Mouse (Mus musculus) testis, postnatal 10 days (tissue): ENCODE results near the gene Ago3.

ENCODE experiments used
- DNase-seq: peaks from one replicate; pipeline ENCODE4 v3.0.0; 2021; ENCODE audit warnings: low spot score

Gene Ago3

DNA sequence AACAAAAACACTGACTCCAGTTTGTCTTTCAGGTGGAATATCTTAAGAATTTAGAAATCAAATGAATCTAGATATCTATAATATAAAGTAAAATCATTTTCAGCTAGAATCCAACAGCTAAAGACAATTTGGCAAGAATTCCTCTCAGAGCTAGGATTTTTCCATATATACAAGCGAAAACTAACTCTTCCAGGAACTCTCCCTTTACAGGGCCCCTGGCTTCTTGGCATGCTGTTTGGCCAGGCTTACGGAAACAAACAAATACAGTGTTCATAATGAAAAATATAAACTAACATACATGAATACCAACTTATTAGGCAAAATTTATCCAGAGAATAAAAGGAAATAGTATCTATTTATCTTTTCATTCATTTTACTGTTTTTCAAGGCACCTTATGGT lies 5.5 kb downstream of the Ago3 start:
- no peak for DNase-seq

DNA sequence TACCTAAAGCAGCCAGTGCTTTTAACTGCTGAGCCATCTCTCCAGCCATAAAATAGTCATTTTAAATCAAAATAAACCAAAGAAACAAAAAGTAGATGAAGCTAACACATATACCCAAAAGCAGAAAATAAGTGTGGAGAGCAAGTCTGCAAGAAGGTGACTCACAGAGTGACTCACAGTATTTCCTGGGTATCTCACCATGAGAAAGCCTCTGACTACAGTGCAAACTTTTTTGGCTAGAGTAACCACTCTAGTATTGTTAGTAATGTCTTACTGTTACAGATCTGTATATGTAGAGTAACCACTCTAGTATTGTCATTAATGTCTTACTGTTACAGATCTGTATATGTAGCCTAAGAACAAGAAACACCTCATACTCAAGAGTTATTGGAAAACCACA lies 13.6 kb downstream of the Ago3 start:
- no peak for DNase-seq

GRCm38 (mm10) chr4:126412526-126412925 lies 16.8 kb downstream of the Ago3 start:
- DNase-seq, result no peak

DNA sequence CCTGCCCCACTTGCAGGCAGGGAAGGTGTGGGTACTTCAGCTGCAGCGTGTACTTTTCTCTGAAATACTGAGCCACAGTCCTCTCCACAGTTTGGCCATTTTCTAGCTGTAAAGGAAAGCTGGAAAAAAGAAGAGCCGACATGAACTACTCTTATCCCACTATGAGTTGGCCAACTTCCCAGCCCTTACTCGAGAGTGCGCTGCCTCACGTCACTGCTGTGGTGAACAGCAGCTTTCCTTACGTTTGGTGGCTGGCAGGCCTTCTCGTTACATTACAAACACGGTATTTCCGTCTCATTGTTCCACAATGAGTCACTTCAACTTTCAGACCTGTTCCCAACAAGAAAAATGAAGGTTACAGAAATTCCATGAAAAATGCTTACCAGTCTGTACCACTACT lies 57.9 kb downstream of the Ago3 start:
- no peak for DNase-seq

- no peak for DNase-seq
Measured at GRCm38 (mm10) chr4:126360069-126360468, 69.3 kb downstream of the Ago3 start.

- no peak for DNase-seq
Measured at GRCm38 (mm10) chr4:126343451-126343850, 85.9 kb downstream of the Ago3 start.

DNA sequence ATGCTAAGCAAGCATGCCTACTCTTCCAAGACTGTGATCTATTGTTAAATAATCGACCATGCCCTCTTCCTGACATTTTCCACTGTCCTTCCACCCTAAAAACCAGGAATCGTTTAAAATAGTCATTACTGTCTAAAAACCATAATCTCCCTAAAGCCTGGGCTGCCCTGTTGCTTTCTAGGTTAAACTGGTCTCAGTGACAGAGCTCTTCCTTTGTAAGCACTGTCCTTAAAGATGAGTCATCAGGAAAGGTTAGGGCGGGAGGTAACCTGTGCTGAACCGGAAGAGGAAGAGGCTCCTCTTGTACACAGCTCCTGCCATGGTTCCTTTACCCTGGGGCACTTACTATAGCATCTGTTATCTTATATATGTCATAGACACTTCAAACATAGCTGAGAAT lies 89.9 kb downstream of the Ago3 start:
- no peak for DNase-seq

DNA sequence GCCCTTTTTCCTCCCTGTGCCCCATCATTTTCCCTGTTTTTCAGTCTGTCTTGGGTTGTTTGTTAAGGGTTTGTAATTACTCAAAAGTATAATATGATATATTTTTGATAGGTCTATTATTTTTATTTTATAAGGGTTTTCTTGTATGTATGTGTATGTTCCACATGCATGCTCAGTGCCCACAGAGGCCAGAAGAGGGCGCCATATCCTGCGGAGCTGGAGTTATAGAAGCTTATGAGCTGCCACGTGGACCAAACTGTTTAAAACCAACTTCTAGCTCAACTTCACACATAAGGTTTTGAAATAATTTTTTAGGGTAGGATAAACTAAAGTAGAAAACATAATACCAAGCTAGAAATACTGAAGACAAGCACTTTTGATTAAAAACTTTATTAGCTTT lies 97.0 kb downstream of the Ago3 start:
- peak; percentile 46 for DNase-seq

DNA sequence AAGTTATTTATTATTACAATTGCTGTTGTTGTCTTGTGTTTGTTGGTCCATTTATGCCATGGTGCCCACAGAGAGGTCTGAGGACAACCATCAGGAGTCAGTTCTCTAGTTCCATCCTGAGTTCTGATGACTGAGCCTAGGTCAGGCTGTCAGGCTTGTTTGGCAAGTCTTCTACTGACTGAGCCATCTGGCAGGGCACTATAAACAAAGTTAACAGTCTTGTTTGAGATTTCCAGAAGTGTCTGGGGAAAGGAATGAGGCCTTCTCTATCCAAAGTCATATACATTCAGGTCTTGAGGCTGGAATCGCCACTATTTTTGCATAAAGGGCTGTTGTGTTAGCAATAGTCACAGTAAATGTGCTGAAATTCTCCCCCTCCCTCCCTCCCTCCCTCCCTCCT lies 97.6 kb downstream of the Ago3 start:
- DNase-seq, result no peak

DNA sequence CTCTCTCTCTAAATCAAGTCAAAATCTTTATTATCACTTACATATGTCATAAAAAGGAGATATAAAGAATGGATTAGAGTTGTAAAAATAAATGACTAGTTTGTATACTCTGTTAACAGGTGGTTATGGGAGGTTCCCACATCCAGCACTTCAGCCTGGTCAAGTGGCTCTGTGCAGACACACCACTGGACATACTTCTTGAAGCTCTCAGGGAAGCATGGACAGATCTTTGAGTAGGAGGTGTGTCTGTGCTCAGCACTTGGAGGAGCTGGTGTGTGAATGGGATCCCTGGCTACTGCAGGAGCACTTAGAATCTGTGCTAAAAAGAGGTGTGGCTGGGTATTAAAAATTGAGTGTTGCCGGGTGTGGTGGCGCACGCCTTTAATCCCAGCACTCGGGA lies 99.1 kb downstream of the Ago3 start:
- no peak for DNase-seq

DNA sequence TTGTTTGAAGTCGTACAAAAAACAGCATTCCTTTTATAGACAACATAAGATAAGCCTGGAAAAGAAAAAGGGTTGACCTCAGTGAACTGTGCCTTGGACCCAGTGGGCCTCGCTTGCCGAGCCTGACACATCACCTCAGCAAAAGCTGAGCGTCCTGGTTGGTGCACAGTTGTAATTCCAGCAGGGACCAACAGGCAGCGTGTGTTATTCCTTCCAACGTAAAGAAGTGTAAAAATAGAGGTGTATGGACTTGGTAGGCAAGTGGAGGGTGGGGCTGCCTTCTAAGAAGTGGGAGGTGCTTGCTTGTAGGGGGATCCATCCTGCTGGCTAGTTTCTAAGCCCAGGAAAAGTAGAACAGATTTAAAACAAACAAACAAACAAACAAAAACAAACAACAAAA lies 103.3 kb downstream of the Ago3 start:
- DNase-seq, result peak; percentile 41

DNA sequence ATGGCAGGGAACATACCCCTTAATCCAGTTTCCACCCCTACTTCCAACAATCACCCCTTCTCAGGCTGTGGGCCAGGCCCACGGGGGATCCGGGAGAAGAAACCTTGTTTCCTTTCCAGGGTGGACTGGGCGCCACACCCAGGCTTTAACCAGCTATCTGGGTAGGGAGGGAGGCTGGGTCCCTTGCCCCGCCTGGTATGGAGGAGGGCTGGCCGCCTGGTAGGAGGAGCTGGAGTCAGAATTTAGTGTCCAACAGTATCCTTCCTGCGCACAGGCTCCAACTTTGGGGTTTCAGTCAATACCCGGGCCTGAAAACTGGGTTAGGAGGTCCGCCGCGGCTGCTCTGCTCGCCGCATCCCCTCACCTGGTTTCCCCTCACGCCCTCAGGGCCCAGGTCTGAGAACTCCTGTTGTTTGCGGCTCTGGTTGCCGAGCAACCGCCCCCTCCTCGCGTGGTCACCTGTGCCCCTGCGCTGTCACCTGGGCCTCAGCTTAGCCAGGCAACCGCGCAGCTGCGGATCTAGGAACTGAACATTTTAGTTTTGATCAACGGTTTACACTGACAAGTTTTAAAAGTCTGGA lies 104.0 kb downstream of the Ago3 start, which contains the start of gene Tekt2:
Gene Tekt2 (minus strand): TSS at position 408 of the 581 bp plus-strand sequence.
- peak; percentile 64 for DNase-seq

GRCm38 (mm10) chr4:126324861-126325260 lies 104.5 kb downstream of the Ago3 start:
- peak; percentile 47 for DNase-seq

GRCm38 (mm10) chr4:126322646-126323045 lies 106.7 kb downstream of the Ago3 start:
- no peak for DNase-seq

- no peak for DNase-seq
Measured at GRCm38 (mm10) chr4:126321854-126322511, 107.4 kb downstream of the Ago3 start.

- peak; percentile 100 for DNase-seq
Measured at GRCm38 (mm10) chr4:126321111-126321853, 108.1 kb downstream of the Ago3 start, which contains the start of gene Adprhl2. TSS of gene Adprhl2 (minus strand) at chr4:126321703.

DNA sequence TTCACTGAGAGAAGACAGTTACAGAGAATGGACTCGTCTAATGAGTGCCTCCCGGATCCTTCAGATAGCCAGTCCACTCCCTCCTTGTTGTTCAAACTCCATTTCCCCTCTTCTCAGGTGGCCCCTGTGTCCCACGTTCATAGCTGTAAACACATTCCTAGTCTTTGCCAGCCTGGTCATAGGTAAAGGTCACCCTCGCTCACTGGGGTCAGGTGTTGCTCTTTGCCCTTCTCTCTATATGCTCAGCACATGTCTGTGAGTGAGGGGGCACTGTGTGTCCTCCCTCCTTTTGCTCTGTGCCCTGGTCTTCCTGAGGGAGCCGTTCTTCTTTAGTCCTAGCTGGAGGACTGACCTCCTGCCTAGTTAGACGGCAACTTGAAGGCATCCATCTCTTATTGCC lies 109.5 kb downstream of the Ago3 start:
- no peak for DNase-seq

DNA sequence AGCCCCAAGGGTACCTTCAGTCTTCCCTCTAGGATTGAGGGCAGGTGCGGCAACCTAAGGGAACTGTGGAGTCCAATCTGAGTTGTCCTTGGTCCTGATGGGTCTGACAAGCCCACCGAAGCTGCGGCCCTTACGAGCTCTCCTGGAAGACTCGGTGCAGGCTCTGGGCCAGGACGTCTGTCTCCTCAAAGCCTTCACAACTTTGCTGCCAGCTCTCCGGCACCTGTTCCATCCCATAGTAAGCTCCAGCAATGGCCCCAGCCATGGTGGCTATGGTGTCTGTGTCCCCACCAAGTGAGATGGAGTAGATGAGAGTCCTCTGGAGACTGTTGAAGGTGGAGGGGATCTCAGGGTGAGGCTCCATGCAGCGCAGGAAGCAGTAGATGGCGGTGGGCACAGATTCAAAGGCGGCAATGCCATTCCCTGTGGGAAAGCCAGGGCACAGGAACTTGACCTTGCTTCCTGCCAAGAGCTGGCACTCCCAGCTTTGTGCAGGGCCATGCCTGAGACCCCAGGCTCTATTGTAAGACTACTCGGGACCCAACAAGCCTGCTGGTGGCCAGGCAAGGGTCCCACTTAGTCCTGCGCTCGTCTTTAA lies 112.8 kb downstream of the Ago3 start:
- DNase-seq, result no peak

DNA sequence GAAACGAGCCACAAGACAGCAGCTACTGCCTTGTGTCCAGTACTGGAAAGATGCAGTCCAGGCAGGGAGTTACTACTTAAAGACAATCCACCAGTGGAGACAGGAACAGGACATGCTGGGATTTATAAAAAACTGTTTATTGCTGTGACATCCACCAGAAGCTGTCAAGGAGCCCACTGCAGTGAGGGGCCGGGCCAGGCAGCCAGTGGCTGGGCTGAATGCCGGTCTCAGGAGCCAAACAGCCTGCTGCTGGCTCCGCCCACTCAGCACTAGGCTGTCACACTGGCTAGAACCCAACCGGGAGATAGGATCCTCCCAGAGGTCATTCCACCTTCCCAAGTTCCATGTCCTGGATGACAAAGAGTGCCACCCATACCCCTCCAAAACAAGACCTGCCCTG lies 113.4 kb downstream of the Ago3 start:
- DNase-seq, result no peak

- no peak for DNase-seq
Measured at GRCm38 (mm10) chr4:126314393-126314792, 115.0 kb downstream of the Ago3 start.

GRCm38 (mm10) chr4:126313202-126313601 lies 116.2 kb downstream of the Ago3 start:
- no peak for DNase-seq

DNA sequence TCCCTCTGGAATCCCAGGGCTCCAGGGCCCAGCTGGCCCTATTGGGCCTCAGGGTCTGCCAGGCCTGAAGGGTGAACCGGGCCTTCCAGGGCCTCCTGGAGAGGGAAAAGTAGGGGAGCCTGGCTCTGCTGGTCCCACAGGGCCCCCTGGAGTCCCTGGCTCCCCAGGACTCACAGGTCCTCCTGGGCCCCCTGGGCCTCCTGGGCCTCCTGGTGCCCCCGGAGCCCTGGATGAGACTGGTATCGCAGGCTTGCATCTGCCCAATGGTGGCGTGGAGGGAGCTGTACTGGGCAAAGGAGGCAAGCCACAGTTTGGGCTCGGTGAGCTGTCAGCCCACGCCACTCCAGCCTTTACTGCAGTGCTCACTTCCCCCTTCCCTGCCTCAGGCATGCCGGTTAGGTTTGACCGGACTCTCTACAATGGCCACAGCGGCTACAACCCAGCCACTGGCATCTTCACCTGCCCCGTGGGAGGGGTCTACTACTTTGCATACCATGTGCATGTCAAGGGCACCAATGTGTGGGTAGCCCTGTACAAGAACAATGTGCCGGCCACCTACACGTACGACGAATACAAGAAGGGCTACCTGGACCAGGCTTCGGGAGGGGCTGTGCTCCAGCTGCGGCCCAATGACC lies 117.7 kb downstream of the Ago3 start:
- DNase-seq, result no peak
